Mouse (Mus musculus): Measurements from ENCODE around the gene Ociad1. TPM values are rescaled to one million over a fixed set of nuclear protein-coding genes. Genes with fewer than 3 reads are reported as not detected.

Ociad1 gene
- polyA plus RNA-seq, 1 experiment from 2014 or later = 246 TPM

DNA sequence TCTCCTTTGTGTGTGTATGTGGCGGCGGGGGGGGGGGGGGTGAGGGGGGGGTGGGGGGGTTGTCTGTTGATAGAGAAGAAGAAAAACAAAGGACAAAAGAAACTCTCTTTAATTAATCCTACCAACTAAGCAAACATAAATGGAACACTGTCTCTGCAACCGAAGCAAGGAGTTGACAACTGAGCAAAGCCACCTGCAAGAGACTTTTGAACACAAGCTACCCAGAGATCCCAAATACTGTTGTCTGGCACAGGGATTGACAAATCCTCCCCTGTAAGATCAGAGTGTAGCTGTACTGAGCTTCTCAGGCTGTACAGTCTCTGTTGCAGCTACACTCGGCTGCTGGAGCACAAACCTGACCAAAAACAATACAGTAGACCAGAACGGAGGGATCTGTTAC is 28.5 kb upstream of the Ociad1 start:
- Histone ChIP-seq H3K4me1 (peaks cover 6% of the 10 kb centered on the region; the same call in 1 of the 2 replicates), H3K27ac (no peak overlapping the region), H3K9me3 (no peaks in the 10 kb centered on the region), H3K4me3 (no peak overlapping the region), H3K36me3 (no peaks in the 10 kb centered on the region), H3K9ac (no peak overlapping the region), H3K27me3 (no peaks in the 10 kb centered on the region), H3K4me2 (no peak overlapping the region)
- no peak for ATAC-seq (ENCODE audit: borderline replicate concordance, extremely low read depth, low FRiP score, low TSS enrichment)
- WGBS = 63% methylated on average over 5 of the region's 5 CpGs

DNA sequence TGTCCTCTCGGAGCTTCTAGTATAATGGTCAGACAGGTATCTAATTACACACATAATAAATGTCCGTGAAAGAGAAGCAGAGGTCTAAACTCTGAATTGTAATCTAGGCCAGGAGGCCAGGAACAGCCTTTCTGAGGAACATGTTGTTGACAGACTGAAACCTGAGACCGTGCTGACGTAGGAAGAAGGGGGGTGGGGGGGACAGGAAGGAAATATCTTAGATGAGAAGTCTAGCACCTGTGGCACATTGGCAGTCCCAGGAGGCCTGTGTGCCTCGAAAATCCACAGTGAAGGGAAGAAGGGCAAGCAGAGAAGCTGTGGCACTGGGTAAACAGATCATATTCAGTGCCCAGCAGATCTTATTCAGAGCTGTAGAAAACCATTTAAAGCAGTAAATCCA is 27.1 kb upstream of the Ociad1 start:
- no peak for ATAC-seq (ENCODE audit: borderline replicate concordance, extremely low read depth, low FRiP score, low TSS enrichment)
- WGBS = 23% methylated on average over 5 of the region's 5 CpGs
- Histone ChIP-seq H3K9me3 (no peaks in the 10 kb centered on the region), H3K36me3 (no peaks in the 10 kb centered on the region), H3K4me3 (no peak overlapping the region), H3K9ac (no peak overlapping the region), H3K4me2 (no peak overlapping the region), H3K4me1 (peaks cover 7% of the 10 kb centered on the region; the same call in 1 of the 2 replicates), H3K27ac (no peak overlapping the region), H3K27me3 (no peaks in the 10 kb centered on the region)

GRCm38 (mm10) chr5:73268636-73269213 is 23.9 kb upstream of the Ociad1 start:
- ATAC-seq (ENCODE audit: borderline replicate concordance, extremely low read depth, low FRiP score, low TSS enrichment) = peak; percentile 52; the same call in 1 of the 2 replicates
- H3K36me3 ChIP-seq = no peaks in the 10 kb centered on the region
- H3K4me3 ChIP-seq = no peak overlapping the region
- H3K27me3 ChIP-seq = no peaks in the 10 kb centered on the region
- WGBS = 42% methylated on average over 11 of the region's 11 CpGs
- no peak overlapping the region for H3K4me2 ChIP-seq
- no peak overlapping the region; the same call in 1 of the 2 replicates for H3K27ac ChIP-seq
- H3K9me3 ChIP-seq = no peaks in the 10 kb centered on the region
- no peak overlapping the region for H3K9ac ChIP-seq
- peaks cover 7% of the 10 kb centered on the region; the same call in 1 of the 2 replicates for H3K4me1 ChIP-seq

- Histone ChIP-seq H3K4me2 (no peak overlapping the region), H3K9me3 (no peaks in the 10 kb centered on the region), H3K36me3 (no peaks in the 10 kb centered on the region), H3K4me1 (peaks cover 7% of the 10 kb centered on the region; the same call in 1 of the 2 replicates), H3K4me3 (no peak overlapping the region), H3K9ac (no peak overlapping the region), H3K27me3 (no peaks in the 10 kb centered on the region), H3K27ac (no peak overlapping the region)
- WGBS = 57% methylated on average over 6 of the region's 6 CpGs
- no peak for ATAC-seq (ENCODE audit: borderline replicate concordance, extremely low read depth, low FRiP score, low TSS enrichment)
These were observed 22.0 kb upstream of the Ociad1 start for GRCm38 (mm10) chr5:73270612-73271011.

GRCm38 (mm10) chr5:73273171-73273570 is 19.4 kb upstream of the Ociad1 start:
- Histone ChIP-seq H3K4me2 (no peak overlapping the region), H3K36me3 (no peaks in the 10 kb centered on the region), H3K4me3 (no peak overlapping the region), H3K9me3 (no peaks in the 10 kb centered on the region), H3K27ac (no peak overlapping the region), H3K4me1 (peaks cover 7% of the 10 kb centered on the region; the same call in 1 of the 2 replicates), H3K27me3 (no peaks in the 10 kb centered on the region), H3K9ac (no peak overlapping the region)
- no peak for ATAC-seq (ENCODE audit: borderline replicate concordance, extremely low read depth, low FRiP score, low TSS enrichment)
- WGBS = 77% methylated on average over 4 of the region's 4 CpGs

DNA sequence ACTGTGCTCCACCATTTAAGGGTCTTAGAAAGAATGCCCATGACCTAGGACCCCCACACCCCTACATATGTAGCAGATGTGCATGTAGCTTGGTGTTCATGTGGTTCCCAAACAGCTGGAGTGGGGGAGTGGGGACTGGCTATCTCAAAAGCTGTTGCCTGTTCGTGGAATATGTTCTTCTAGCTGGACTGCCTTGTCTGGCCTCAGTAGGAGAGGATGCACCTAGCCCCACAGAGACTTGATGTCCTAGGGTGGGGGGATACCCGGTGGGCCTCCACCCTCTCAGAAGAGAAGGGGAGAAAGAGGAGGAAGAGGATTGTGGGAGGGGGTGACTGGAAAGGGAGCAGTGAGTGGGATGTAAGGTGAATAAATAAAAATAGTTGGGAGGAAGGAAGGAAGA is 17.6 kb upstream of the Ociad1 start:
- H3K36me3 ChIP-seq = no peaks in the 10 kb centered on the region
- WGBS = 68% methylated on average over 2 of the region's 2 CpGs

GRCm38 (mm10) chr5:73279190-73279589 is 13.4 kb upstream of the Ociad1 start:
- H3K27me3 ChIP-seq = no peaks in the 10 kb centered on the region
- no peak overlapping the region for H3K4me2 ChIP-seq
- no peak overlapping the region for H3K4me3 ChIP-seq
- no peaks in the 10 kb centered on the region for H3K9me3 ChIP-seq
- no peak for ATAC-seq (ENCODE audit: borderline replicate concordance, extremely low read depth, low FRiP score, low TSS enrichment)
- H3K27ac ChIP-seq = no peak overlapping the region
- H3K9ac ChIP-seq = no peak overlapping the region
- 49% methylated on average over 10 of the region's 10 CpGs for WGBS
- H3K4me1 ChIP-seq = peaks cover 5% of the 10 kb centered on the region; the same call in 1 of the 2 replicates
- H3K36me3 ChIP-seq = no peaks in the 10 kb centered on the region

More for the DNA sequence above, 17.6 kb upstream of the Ociad1 start:
- H3K9ac ChIP-seq = no peak overlapping the region
- H3K27ac ChIP-seq = no peak overlapping the region
- no peaks in the 10 kb centered on the region for H3K27me3 ChIP-seq
- H3K9me3 ChIP-seq = no peaks in the 10 kb centered on the region
- H3K4me2 ChIP-seq = no peak overlapping the region
- H3K4me1 ChIP-seq = peaks cover 5% of the 10 kb centered on the region; the same call in 1 of the 2 replicates
- no peak overlapping the region for H3K4me3 ChIP-seq
- no peak for ATAC-seq (ENCODE audit: borderline replicate concordance, extremely low read depth, low FRiP score, low TSS enrichment)

- H3K4me1 ChIP-seq = peaks cover 5% of the 10 kb centered on the region; the same call in 1 of the 2 replicates
- no peak overlapping the region for H3K4me3 ChIP-seq
- H3K9ac ChIP-seq = no peak overlapping the region
- ATAC-seq (ENCODE audit: borderline replicate concordance, extremely low read depth, low FRiP score, low TSS enrichment) = no peak
- WGBS = 46% methylated on average over 4 of the region's 4 CpGs
- no peak overlapping the region for H3K27ac ChIP-seq
- H3K9me3 ChIP-seq = no peaks in the 10 kb centered on the region
- no peaks in the 10 kb centered on the region for H3K27me3 ChIP-seq
- H3K36me3 ChIP-seq = no peaks in the 10 kb centered on the region
- no peak overlapping the region for H3K4me2 ChIP-seq
These were observed 12.6 kb upstream of the Ociad1 start for GRCm38 (mm10) chr5:73279732-73280566.

- no peak for ATAC-seq (ENCODE audit: borderline replicate concordance, extremely low read depth, low FRiP score, low TSS enrichment)
- no peak overlapping the region for H3K27ac ChIP-seq
These were observed 12.1 kb upstream of the Ociad1 start for GRCm38 (mm10) chr5:73280567-73280850.

DNA sequence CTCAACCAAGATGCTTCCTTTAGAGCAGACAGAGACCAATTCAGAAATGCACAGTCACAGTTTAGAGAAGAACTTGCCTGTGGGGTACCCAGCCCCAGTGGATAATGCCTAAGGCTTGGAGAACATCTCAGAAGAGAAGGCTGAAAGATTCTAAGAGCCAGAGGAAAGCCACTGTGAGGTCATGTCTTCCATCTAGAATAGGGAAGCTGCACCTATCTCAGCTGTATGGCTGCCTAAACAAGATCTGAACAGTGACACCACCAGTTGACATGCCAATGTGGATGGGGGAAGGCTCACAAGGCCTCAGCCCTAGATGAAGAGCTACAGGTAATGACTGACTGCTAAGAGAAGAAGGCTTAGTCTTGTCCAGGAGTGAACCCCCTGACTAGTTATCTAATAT is 8.5 kb upstream of the Ociad1 start:
- Histone ChIP-seq H3K4me3 (no peak overlapping the region), H3K27ac (no peak overlapping the region), H3K36me3 (no peaks in the 10 kb centered on the region), H3K27me3 (no peaks in the 10 kb centered on the region), H3K9ac (no peak overlapping the region), H3K4me1 (peaks cover 8% of the 10 kb centered on the region; the same call in 1 of the 2 replicates), H3K4me2 (no peak overlapping the region), H3K9me3 (no peaks in the 10 kb centered on the region)
- ATAC-seq (ENCODE audit: borderline replicate concordance, extremely low read depth, low FRiP score, low TSS enrichment) = no peak

More at GRCm38 (mm10) chr5:73280567-73280850, 12.1 kb upstream of the Ociad1 start:
- H3K9me3 ChIP-seq = no peaks in the 10 kb centered on the region
- no peaks in the 10 kb centered on the region for H3K27me3 ChIP-seq
- no peak overlapping the region for H3K4me3 ChIP-seq
- H3K4me1 ChIP-seq = peaks cover 5% of the 10 kb centered on the region; the same call in 1 of the 2 replicates
- no peaks in the 10 kb centered on the region for H3K36me3 ChIP-seq
- no peak overlapping the region for H3K9ac ChIP-seq
- H3K4me2 ChIP-seq = no peak overlapping the region
- WGBS = 76% methylated on average over 4 of the region's 4 CpGs

GRCm38 (mm10) chr5:73285470-73285978 is 7.1 kb upstream of the Ociad1 start:
- H3K9ac ChIP-seq = no peak overlapping the region
- no peaks in the 10 kb centered on the region for H3K27me3 ChIP-seq
- H3K4me2 ChIP-seq = no peak overlapping the region
- no peak overlapping the region for H3K27ac ChIP-seq
- H3K4me3 ChIP-seq = no peak overlapping the region
- no peaks in the 10 kb centered on the region for H3K9me3 ChIP-seq
- no peaks in the 10 kb centered on the region for H3K36me3 ChIP-seq
- ATAC-seq (ENCODE audit: borderline replicate concordance, extremely low read depth, low FRiP score, low TSS enrichment) = no peak
- H3K4me1 ChIP-seq = peaks cover 3% of the 10 kb centered on the region; the same call in 1 of the 2 replicates
- whole genome bisulfite sequencing = 77% methylated on average over 3 of the region's 3 CpGs

DNA sequence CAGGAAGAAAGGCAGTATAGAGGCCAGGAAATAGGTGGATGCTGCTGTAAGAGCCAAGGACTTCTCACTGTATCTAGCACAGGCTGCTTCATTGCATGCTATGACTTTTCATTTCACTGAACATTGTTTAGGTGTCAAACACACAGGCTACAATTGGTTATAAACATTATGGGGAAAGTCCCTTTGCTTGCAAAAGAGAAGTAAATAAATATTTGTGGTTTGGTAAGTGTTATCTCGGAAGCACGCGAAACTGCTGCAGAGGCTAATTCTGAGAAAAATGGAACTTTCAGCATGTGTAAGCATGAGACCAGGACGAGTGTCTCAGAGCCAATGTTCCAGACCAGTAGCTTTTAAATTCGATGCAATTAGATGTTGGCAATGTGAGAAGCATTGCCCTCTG is 6.0 kb upstream of the Ociad1 start:
- Histone ChIP-seq H3K9me3 (no peaks in the 10 kb centered on the region), H3K9ac (no peak overlapping the region), H3K27me3 (no peaks in the 10 kb centered on the region), H3K36me3 (no peaks in the 10 kb centered on the region), H3K4me2 (no peak overlapping the region), H3K4me1 (peaks cover 3% of the 10 kb centered on the region; the same call in 1 of the 2 replicates), H3K27ac (no peak overlapping the region), H3K4me3 (no peak overlapping the region)
- no peak for ATAC-seq (ENCODE audit: borderline replicate concordance, extremely low read depth, low FRiP score, low TSS enrichment)
- 60% methylated on average over 5 of the region's 5 CpGs for WGBS

All from lung, embryonic 15.5 days (tissue).